Mouse (Mus musculus) intestine, embryonic 14.5 days (tissue): ENCODE results near the gene Tm4sf5. TPM values are rescaled to one million over a fixed set of nuclear protein-coding genes. Genes with fewer than 3 reads are reported as not detected.
"Not testable (repeated sequence)": the region's sequence is repeated elsewhere in the genome, so short reads cannot be mapped to it uniquely, and the experiment has no call there.

Experiments
- ATAC-seq: fragments of 200-750 bp; cut with Nextera tagmentation; replicated peaks from 2 replicates; pipeline ENCODE4 v1.8.0; 2017; ENCODE audit warnings: low read depth, moderate number of reproducible peaks, moderate TSS enrichment, moderate library complexity; ENCODE audit not compliant: low FRiP score, low TSS enrichment
- DNase-seq: peaks from one replicate; pipeline ENCODE4 v3.0.0-alpha.2; 2018; ENCODE audit warnings: low spot score
- H3K27ac ChIP-seq: fragments of 300-500 bp; sonication (generic); 2 replicates; pipeline ENCODE4 v1.5.1; 2014; ENCODE audit warnings: low read depth, mild to moderate bottlenecking, control low read depth
- H3K27me3 ChIP-seq: fragments of 300-500 bp; sonication (generic); replicated peaks from 2 replicates; pipeline ENCODE4 v1.6.1; 2014; ENCODE audit warnings: low read length, control low read depth; ENCODE audit not compliant: control insufficient read depth, insufficient read depth
- H3K36me3 ChIP-seq: fragments of 300-500 bp; sonication (generic); 2 replicates; pipeline ENCODE4 v1.6.1; 2014; ENCODE audit warnings: low read length, control low read depth; ENCODE audit not compliant: control insufficient read depth, insufficient read depth
- H3K4me1 ChIP-seq: fragments of 300-500 bp; sonication (generic); replicated peaks from 2 replicates; pipeline ENCODE4 v1.6.1; 2014; ENCODE audit warnings: low read length, control low read depth, mixed read lengths; ENCODE audit not compliant: control insufficient read depth, insufficient read depth
- H3K4me2 ChIP-seq: fragments of 300-500 bp; sonication (generic); 2 replicates; pipeline ENCODE4 v1.6.1; 2014; ENCODE audit warnings: low read length
- H3K4me3 ChIP-seq: fragments of 300-500 bp; sonication (generic); 2 replicates; pipeline ENCODE4 v1.5.1; 2014; ENCODE audit warnings: low read depth, low read length, control low read depth, mixed read lengths
- H3K9ac ChIP-seq: fragments of 300-500 bp; sonication (generic); 2 replicates; pipeline ENCODE4 v1.6.1; 2014; ENCODE audit warnings: mild to moderate bottlenecking, low read length
- H3K9me3 ChIP-seq: fragments of 300-500 bp; sonication (generic); 2 replicates; pipeline ENCODE4 v1.6.1; 2016; ENCODE audit warnings: low read length, control low read depth; ENCODE audit not compliant: control insufficient read depth
- WGBS: fragments of 180-500 bp; shearing (Covaris S2); extraction: QIAGEN DNeasy Blood & Tissue Kit; methylation state at CpG from one replicate; pipeline ENCODE4 v1.1.7; 2014; 5-methylcytosine and 5-hydroxymethylcytosine counted together
- polyA plus RNA-seq: library from polyadenylated mRNA; unstranded; fragments of >200 nt; fragmentation: Nextera tagmentation; extraction: Ambion mirVana; gene quantifications from 2 replicates; pipeline ENCODE4 v1.2.1, GENCODE M21; 2014

The Tm4sf5 gene
- polyA plus RNA-seq, 1 experiment from 2014 or later = 104 TPM

GRCm38 (mm10) chr11:70472716-70473115, 32.3 kb upstream of the Tm4sf5 start:
- Histone ChIP-seq H3K4me2 (no peak overlapping the region), H3K36me3 (no peaks in the 10 kb centered on the region), H3K9ac (no peak overlapping the region), H3K27ac (no peak overlapping the region), H3K27me3 (no peaks in the 10 kb centered on the region), H3K4me3 (no peak overlapping the region), H3K4me1 (no peaks in the 10 kb centered on the region), H3K9me3 (no peaks in the 10 kb centered on the region)
- ATAC-seq = no peak
- DNase-seq = no peak

DNA sequence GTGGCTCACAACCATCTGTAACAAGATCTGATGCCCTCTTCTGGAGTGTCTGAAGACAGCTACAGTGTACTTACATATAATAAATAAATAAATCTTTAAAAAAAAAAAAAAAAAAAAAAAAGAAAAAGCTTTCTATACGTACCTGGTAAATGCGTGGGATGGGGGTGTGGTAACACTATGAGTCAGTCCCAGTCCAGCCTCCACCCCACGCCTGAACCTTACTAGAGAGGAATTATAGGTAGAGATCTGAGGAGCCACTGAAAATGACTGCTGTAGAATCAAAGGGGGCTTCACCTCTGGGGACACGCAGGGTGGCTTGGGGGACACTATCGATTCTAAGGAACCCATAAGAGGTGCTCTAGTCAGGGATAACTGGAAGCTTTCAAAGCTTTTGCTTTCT, 31.8 kb upstream of the Tm4sf5 start:
- H3K27ac ChIP-seq, H3K4me3 ChIP-seq, ATAC-seq, H3K36me3 ChIP-seq, H3K9me3 ChIP-seq, H3K27me3 ChIP-seq, H3K9ac ChIP-seq, DNase-seq, H3K4me2 ChIP-seq, H3K4me1 ChIP-seq: not testable (repeated sequence)
- 82% methylated on average over 5 of the region's 5 CpGs for WGBS

DNA sequence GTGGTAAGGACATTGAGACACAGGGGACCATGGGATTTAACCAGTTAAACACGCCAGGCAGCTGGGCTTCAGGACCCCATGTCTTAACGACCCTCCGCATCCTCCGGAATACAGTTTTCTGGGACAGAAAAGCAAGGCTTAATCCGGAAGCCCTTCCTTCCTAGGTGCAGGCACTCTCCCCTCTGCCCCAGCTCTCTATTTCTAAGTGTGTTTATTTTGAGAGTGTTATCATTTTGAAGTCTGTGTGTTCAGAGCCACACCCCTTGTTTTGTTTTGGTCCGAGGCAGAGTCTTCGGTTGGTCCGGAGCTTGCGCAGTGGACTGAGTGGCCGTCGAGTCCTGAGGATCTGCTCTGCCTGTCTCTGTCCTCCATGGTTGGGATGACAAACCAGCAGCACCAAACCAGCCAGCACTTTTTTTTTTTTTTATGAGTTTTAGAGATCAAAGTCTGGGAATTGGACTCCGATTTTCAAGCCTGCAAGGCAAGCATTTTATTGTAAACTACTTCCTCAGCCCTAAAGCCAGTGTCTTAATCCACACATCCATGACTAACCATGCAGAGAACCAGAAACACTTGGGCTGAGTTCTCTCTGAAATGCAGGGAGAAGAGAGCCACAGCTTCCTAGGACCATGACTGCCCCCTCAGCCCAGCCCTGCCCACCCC, 30.0 kb upstream of the Tm4sf5 start:
- no peak overlapping the region for H3K4me3 ChIP-seq
- no peaks in the 10 kb centered on the region for H3K4me1 ChIP-seq
- H3K9me3 ChIP-seq = no peaks in the 10 kb centered on the region
- no peaks in the 10 kb centered on the region for H3K27me3 ChIP-seq
- WGBS = 55% methylated on average over 12 of the region's 12 CpGs
- H3K4me2 ChIP-seq = no peak overlapping the region
- H3K9ac ChIP-seq = no peak overlapping the region
- DNase-seq (no peak), ATAC-seq (no peak)
- H3K36me3 ChIP-seq = no peaks in the 10 kb centered on the region
- H3K27ac ChIP-seq = no peak overlapping the region

- Histone ChIP-seq H3K4me2 (no peak overlapping the region), H3K4me1 (no peaks in the 10 kb centered on the region), H3K27ac (no peak overlapping the region), H3K4me3 (no peak overlapping the region), H3K9ac (no peak overlapping the region), H3K36me3 (no peaks in the 10 kb centered on the region), H3K9me3 (no peaks in the 10 kb centered on the region), H3K27me3 (no peaks in the 10 kb centered on the region)
- no peak for DNase-seq
- no peak for ATAC-seq
- WGBS = 62% methylated on average over 2 of the region's 2 CpGs
These were observed 19.5 kb upstream of the Tm4sf5 start for GRCm38 (mm10) chr11:70485498-70485897.

GRCm38 (mm10) chr11:70487816-70488215, 17.2 kb upstream of the Tm4sf5 start:
- no peak for DNase-seq
- no peaks in the 10 kb centered on the region for H3K36me3 ChIP-seq
- H3K9me3 ChIP-seq = no peaks in the 10 kb centered on the region
- H3K4me2 ChIP-seq = no peak overlapping the region
- H3K4me3 ChIP-seq = no peak overlapping the region
- WGBS = 46% methylated on average over 4 of the region's 4 CpGs
- ATAC-seq = no peak
- no peaks in the 10 kb centered on the region for H3K4me1 ChIP-seq
- no peak overlapping the region for H3K9ac ChIP-seq
- H3K27ac ChIP-seq = no peak overlapping the region
- no peaks in the 10 kb centered on the region for H3K27me3 ChIP-seq

DNA sequence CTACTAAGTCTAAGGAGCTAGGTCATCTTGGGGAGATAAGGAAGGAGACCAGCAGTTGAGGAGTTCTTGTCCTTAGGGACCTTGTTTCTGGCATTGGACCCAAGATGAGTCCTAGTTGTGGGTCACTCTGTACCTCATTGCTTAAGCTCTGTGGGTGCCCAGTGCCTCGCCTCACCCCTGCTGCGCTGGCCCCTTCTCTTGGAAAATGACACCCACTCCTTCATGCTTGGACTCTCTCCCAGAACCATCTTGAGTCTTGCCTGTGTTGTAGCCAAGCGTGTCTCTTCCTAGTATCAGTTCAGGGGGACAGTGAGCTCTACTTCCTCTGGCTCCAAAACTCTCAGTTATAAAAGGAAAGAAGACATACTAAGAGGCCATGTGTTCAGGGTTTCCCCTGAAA, 15.9 kb upstream of the Tm4sf5 start:
- no peaks in the 10 kb centered on the region for H3K36me3 ChIP-seq
- ATAC-seq = no peak

DNA sequence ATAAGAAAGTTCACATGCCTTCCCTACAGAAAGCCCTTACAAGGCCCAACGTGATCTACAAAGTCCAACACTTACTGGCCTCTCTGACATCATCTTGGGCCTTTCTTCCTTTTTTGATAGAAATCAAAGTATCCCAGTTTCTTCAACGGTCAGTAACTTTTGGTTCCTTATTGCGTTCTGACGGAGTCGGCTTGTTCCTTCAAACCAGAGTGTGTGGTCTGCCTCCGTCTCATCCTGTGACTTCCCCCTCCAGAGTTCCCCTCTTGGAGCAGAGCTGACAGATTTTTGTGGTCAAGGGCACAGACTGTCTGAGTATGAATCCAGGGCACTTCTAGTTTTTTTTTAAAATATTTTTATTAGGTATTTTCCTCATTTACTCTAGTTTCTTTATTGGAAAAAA, 15.4 kb upstream of the Tm4sf5 start:
- 89% methylated on average over 6 of the region's 6 CpGs for WGBS
- no peak for DNase-seq
- H3K36me3 ChIP-seq = no peaks in the 10 kb centered on the region
- no peaks in the 10 kb centered on the region for H3K27me3 ChIP-seq
- H3K9ac ChIP-seq = no peak overlapping the region
- no peaks in the 10 kb centered on the region for H3K9me3 ChIP-seq
- no peak overlapping the region for H3K4me2 ChIP-seq
- ATAC-seq = no peak
- no peaks in the 10 kb centered on the region for H3K4me1 ChIP-seq
- no peak overlapping the region for H3K27ac ChIP-seq
- no peak overlapping the region for H3K4me3 ChIP-seq

More for the DNA sequence above, 15.9 kb upstream of the Tm4sf5 start:
- no peaks in the 10 kb centered on the region for H3K27me3 ChIP-seq
- no peak for DNase-seq
- no peak overlapping the region for H3K9ac ChIP-seq
- H3K4me3 ChIP-seq = no peak overlapping the region
- 86% methylated on average over 3 of the region's 3 CpGs for WGBS
- no peak overlapping the region for H3K4me2 ChIP-seq
- no peaks in the 10 kb centered on the region for H3K9me3 ChIP-seq
- H3K4me1 ChIP-seq = no peaks in the 10 kb centered on the region
- no peak overlapping the region for H3K27ac ChIP-seq

DNA sequence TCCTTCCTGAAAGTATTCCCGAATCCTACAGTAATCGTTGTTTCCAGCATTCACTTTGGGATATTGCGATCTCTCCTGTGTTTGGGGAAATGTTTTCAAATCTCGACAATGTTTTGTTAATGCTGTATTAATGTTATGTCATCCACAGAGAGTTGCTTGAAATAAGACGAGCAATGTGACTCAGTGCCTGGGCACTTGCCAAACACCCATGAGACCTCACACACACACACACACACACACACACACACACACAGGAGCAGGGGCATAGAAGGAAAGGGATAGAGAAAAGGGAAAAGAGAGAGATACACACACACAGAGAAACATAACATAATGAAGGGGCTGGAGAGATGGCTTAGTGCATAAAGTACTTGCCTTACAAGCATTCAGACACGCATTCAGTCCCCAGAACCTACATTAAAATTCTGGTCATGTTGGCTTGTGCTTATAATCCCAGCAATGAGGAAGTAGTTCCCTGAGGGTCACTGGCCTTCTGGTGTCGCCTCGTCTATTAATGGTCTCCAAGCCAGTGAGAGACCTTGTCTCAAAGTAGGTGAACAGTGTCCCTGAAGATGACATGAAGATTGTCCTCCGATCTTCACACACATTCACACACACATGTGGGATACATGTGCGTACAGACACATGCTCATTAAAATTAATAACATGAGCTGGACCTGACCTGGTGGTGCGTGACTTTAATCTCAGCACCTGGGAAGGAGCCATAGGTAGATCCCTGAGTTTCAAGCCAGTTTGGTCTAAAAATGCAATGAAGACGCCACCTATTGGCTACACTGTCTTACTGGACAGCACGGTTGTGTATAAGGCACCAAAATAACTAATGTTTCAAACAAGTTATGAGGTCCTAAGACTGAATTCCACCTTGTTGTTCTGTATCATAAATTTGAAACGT, 5.2 kb upstream of the Tm4sf5 start:
- H3K27me3 ChIP-seq = no peaks in the 10 kb centered on the region
- H3K4me3 ChIP-seq = no peak overlapping the region
- H3K9ac ChIP-seq = no peak overlapping the region
- H3K4me2 ChIP-seq = no peak overlapping the region
- H3K27ac ChIP-seq = no peak overlapping the region
- H3K36me3 ChIP-seq = no peaks in the 10 kb centered on the region
- WGBS = 67% methylated on average over 14 of the region's 14 CpGs
- no peaks in the 10 kb centered on the region for H3K4me1 ChIP-seq
- DNase-seq = no peak
- no peaks in the 10 kb centered on the region for H3K9me3 ChIP-seq
- no peak for ATAC-seq

- H3K4me3 ChIP-seq = no peak overlapping the region
- H3K9ac ChIP-seq = no peak overlapping the region
- 79% methylated on average over 1 of the region's 1 CpGs for WGBS
- H3K36me3 ChIP-seq = no peaks in the 10 kb centered on the region
- no peak overlapping the region for H3K4me2 ChIP-seq
- no peak overlapping the region for H3K27ac ChIP-seq
- no peak for ATAC-seq
- no peaks in the 10 kb centered on the region for H3K4me1 ChIP-seq
- H3K27me3 ChIP-seq = no peaks in the 10 kb centered on the region
- H3K9me3 ChIP-seq = no peaks in the 10 kb centered on the region
- no peak for DNase-seq
These were observed 4.6 kb upstream of the Tm4sf5 start for GRCm38 (mm10) chr11:70500476-70500812.
